In the genomic region with DNA sequence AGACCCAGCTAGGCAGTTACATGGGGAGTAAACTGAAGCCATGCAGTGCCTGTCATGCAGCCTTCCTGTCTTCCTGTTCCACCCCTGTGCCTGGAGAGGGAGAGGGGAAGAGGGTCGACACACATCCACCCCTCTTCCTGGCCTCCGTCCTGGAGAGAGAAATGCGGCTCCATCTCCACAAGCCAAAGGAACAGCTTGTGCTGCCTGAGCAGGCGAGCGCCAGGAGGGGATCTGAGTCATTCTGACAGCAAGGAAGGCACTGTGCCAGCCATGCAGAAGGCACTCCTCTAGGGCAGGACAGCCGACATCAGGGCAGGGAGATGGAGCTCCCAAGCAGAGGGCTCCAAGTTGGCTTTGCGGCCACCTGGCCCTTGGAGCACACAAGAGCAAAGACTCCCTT, we compare ENCODE assay signal across 7 mouse cellular contexts. TPM values are rescaled to one million over a fixed set of nuclear protein-coding genes. Genes with fewer than 3 reads are reported as not detected.
A peak's percentile ranks its signal among the peaks of the same experiment; 100 is the strongest.
DNase-seq lines count a peak whose midpoint lies in the region; ATAC-seq lines count a peak whose summit lies in the region.

No protein-coding gene starts in this region.

- no peak for ATAC-seq in midbrain, embryonic 11.5 days (ENCODE audit: low FRiP score)

- no peak overlapping the region for H3K9ac ChIP-seq in midbrain, embryonic 11.5 days (ENCODE audit: low read length)

- no peak overlapping the region for H3K27ac ChIP-seq in midbrain, embryonic 11.5 days (ENCODE audit: low read depth, low read length)

- H3K9me3 ChIP-seq in midbrain, embryonic 11.5 days (ENCODE audit: control insufficient read depth, low read length): no peaks in the 10 kb centered on the region

- no peaks in the 10 kb centered on the region for H3K27me3 ChIP-seq in midbrain, embryonic 11.5 days (ENCODE audit: control insufficient read depth, insufficient read depth, low read length)

- no peaks in the 10 kb centered on the region for H3K36me3 ChIP-seq in midbrain, embryonic 11.5 days (ENCODE audit: control insufficient read depth, insufficient read depth, low read length)

- 60% methylated on average over 7 of the region's 7 CpGs for WGBS in midbrain, embryonic 11.5 days

- H3K4me2 ChIP-seq in midbrain, embryonic 11.5 days: no peak overlapping the region

- intact Hi-C loops in heart, postnatal 36 days (cut with DNase I): no loop called here

- no peak overlapping the region for H3K4me3 ChIP-seq in midbrain, embryonic 11.5 days (ENCODE audit: low read depth, low read length)

- no peaks in the 10 kb centered on the region for H3K4me1 ChIP-seq in midbrain, embryonic 11.5 days (ENCODE audit: control insufficient read depth, insufficient read depth, low read length)

- DNase-seq in 3134 (ENCODE audit: extremely low read depth, insufficient read length, low spot score) (peak; percentile 70), NIH3T3 (ENCODE audit: low read depth) (peak; percentile 93)
- peak; percentile 98 for DNase-seq in cerebellum, postnatal 36 days
- DNase-seq in heart, postnatal 36 days: peak; percentile 22 to 41
- DNase-seq in retina, postnatal 7 days (ENCODE audit: low read depth, low spot score): peak; percentile 20
- DNase-seq in spleen, postnatal 14 days (ENCODE audit: low spot score in 2 of 2): no peak
- no peak for DNase-seq in midbrain, embryonic 11.5 days (ENCODE audit: low spot score, missing footprints)

RNA-seq across cellular contexts. Expression of a gene that starts 50.6 kb away (rescaled TPM):
- total RNA-seq in heart, postnatal 36 days (2021): 10 to 100 TPM; 13.9 to 14.3 TPM
- polyA plus RNA-seq in midbrain, embryonic 11.5 days (2014; fragmentation: Nextera tagmentation; extraction: Ambion mirVana): 3.8 and 4.5 TPM in 2 replicates

Comparison
In these comparisons a context has a peak if more than half of its experiments do, and no peak if none do; other contexts are left out.
1. DNase-seq: peak in 3134 (single experiment), NIH3T3 (single experiment), cerebellum, postnatal 36 days (2 of 2), heart, postnatal 36 days (2 of 2) and retina, postnatal 7 days (single experiment); none in spleen, postnatal 14 days (0 of 2) and midbrain, embryonic 11.5 days (single experiment).